In genomic region chr10:40882831-40883643, GRCm38 (mm10) we compare ENCODE assay signal across 8 mouse cellular contexts. TPM values are rescaled to one million over a fixed set of nuclear protein-coding genes. Genes with fewer than 3 reads are reported as not detected.
DNase-seq lines count a peak whose midpoint lies in the region; ATAC-seq lines count a peak whose summit lies in the region.

Gene Cdc40, minus strand, starts transcription at chr10:40883311.
Gene Wasf1, plus strand, starts transcription at chr10:40883475.

- peaks cover 4% of the 10 kb centered on the region; the same call in 1 of the 2 replicates for H3K36me3 ChIP-seq in heart, embryonic 14.5 days (ENCODE audit: control insufficient read depth, insufficient read depth, low read length)
- H3K36me3 ChIP-seq in liver, embryonic 13.5 days, result peaks cover 3% of the 10 kb centered on the region; the same call in 1 of the 2 replicates
- no peaks in the 10 kb centered on the region for H3K36me3 ChIP-seq in stomach, embryonic 16.5 days (ENCODE audit: control insufficient read depth, insufficient read depth, low read length)

- H3K9me3 ChIP-seq in heart, embryonic 14.5 days (ENCODE audit: control insufficient read depth, low read length), result no peaks in the 10 kb centered on the region
- no peaks in the 10 kb centered on the region for H3K9me3 ChIP-seq in liver, embryonic 13.5 days (replicated peaks)
- no peaks in the 10 kb centered on the region for H3K9me3 ChIP-seq in stomach, embryonic 16.5 days (replicated peaks; ENCODE audit: control insufficient read depth, low read length)

- H3K4me1 ChIP-seq in heart, embryonic 14.5 days (ENCODE audit: control insufficient read depth in 2 of 2, insufficient read depth in 2 of 2, low read length in 2 of 2), result peaks cover 8 to 35% of the 10 kb centered on the region in 2 experiments
- peaks cover 28% of the 10 kb centered on the region for H3K4me1 ChIP-seq in liver, embryonic 13.5 days (replicated peaks)
- peaks cover 10% of the 10 kb centered on the region; the same call in 1 of the 2 replicates for H3K4me1 ChIP-seq in stomach, embryonic 16.5 days (ENCODE audit: control insufficient read depth, insufficient read depth, low read length)

- H3K4me2 ChIP-seq in heart, embryonic 14.5 days (ENCODE audit: low read length), result peak within 1 kb of the TSS; percentile 93
- peak within 1 kb of the TSS; percentile 98 for H3K4me2 ChIP-seq in liver, embryonic 13.5 days
- peak within 1 kb of the TSS; percentile 94 for H3K4me2 ChIP-seq in stomach, embryonic 16.5 days (ENCODE audit: low read depth, low read length)

- ATAC-seq in CD4-positive, CD25-positive, alpha-beta regulatory T cell, adult 4 months, result peak; percentile 95
- peak; percentile 96 for ATAC-seq in heart, embryonic 14.5 days (ENCODE audit: insufficient number of reproducible peaks, insufficient read depth, low FRiP score, low read depth)
- peak; percentile 96 for ATAC-seq in liver, embryonic 13.5 days (ENCODE audit: low read depth)
- ATAC-seq in stomach, embryonic 16.5 days (ENCODE audit: insufficient read depth, low FRiP score), result peak; percentile 98

- H3K27ac ChIP-seq in heart, embryonic 14.5 days (replicated peaks in 1 of 2; ENCODE audit: control insufficient read depth in 1 of 2, insufficient read depth in 1 of 2, low read depth in 2 of 2, low read length in 2 of 2), result peak within 1 kb of the TSS; percentile 88 to 90
- H3K27ac ChIP-seq in liver, embryonic 13.5 days, result peak within 1 kb of the TSS; percentile 81
- peak within 1 kb of the TSS; percentile 72 for H3K27ac ChIP-seq in stomach, embryonic 16.5 days (ENCODE audit: low read length)

- DNase-seq in c-Kit-negative CD71-positive TER-119-positive erythroid progenitor cells, embryonic 14.5 days (ENCODE audit: low read depth, low spot score), result peak; percentile 78
- peak; percentile 94 for DNase-seq in fibroblast of lung, adult 2 months (ENCODE audit: low read depth)
- peak; percentile 98 for DNase-seq in kidney, postnatal 14 days
- peak; percentile 90 for DNase-seq in liver, embryonic 13.5 days
- peak; percentile 96 for DNase-seq in neural tube, embryonic 10.5 days (ENCODE audit: extremely low spot score, low spot score)

- no peaks in the 10 kb centered on the region for H3K27me3 ChIP-seq in heart, embryonic 14.5 days (ENCODE audit: control insufficient read depth, insufficient read depth, low read length)
- H3K27me3 ChIP-seq in liver, embryonic 13.5 days, result peaks cover 24% of the 10 kb centered on the region
- H3K27me3 ChIP-seq in stomach, embryonic 16.5 days (ENCODE audit: control insufficient read depth, insufficient read depth, low read length), result no peaks in the 10 kb centered on the region

- under 1% methylated on average over 44 of the region's 44 CpGs for WGBS in heart, embryonic 14.5 days
- WGBS in liver, embryonic 13.5 days (ENCODE audit: insufficient replicate concordance), result under 1% methylated on average over 44 of the region's 44 CpGs
- under 1% methylated on average over 44 of the region's 44 CpGs for WGBS in stomach, embryonic 16.5 days

- H3K4me3 ChIP-seq in heart, embryonic 14.5 days (ENCODE audit: control insufficient read depth in 1 of 2, insufficient read depth in 1 of 2, low read depth in 1 of 2, low read length in 2 of 2), result peak within 1 kb of the TSS; percentile 72 to 88
- H3K4me3 ChIP-seq in liver, embryonic 13.5 days (replicated peaks), result peak within 1 kb of the TSS; percentile 84
- H3K4me3 ChIP-seq in stomach, embryonic 16.5 days (replicated peaks; ENCODE audit: low read length), result peak within 1 kb of the TSS; percentile 86

- peak within 1 kb of the TSS; percentile 83 for H3K9ac ChIP-seq in heart, embryonic 14.5 days (ENCODE audit: low read length)
- H3K9ac ChIP-seq in liver, embryonic 13.5 days, result peak within 1 kb of the TSS; percentile 89
- H3K9ac ChIP-seq in stomach, embryonic 16.5 days (ENCODE audit: low read length), result peak within 1 kb of the TSS; percentile 91

RNA-seq across cellular contexts. Expression of gene Cdc40, which starts in this region (rescaled TPM):
- polyA plus RNA-seq in CD4-positive, CD25-positive, alpha-beta regulatory T cell, adult 4 months (2017; shearing (Covaris generic)), result 10 to 100 TPM; 71.5 to 91.4 TPM
- 21.8 and 24.2 TPM in 2 replicates for polyA plus RNA-seq in heart, embryonic 14.5 days (2014; fragmentation: Nextera tagmentation; extraction: Ambion mirVana)
- polyA plus RNA-seq in liver, embryonic 13.5 days (2015; fragmentation: Nextera tagmentation; extraction: Ambion mirVana), result 13.0 and 17.2 TPM in 2 replicates
- polyA plus RNA-seq in stomach, embryonic 16.5 days (2015; fragmentation: Nextera tagmentation; extraction: Ambion mirVana), result 28.6 and 30.4 TPM in 2 replicates

RNA-seq across cellular contexts. Expression of gene Wasf1, which starts in this region (rescaled TPM):
- under 1 TPM in 1 of 2 experiments, not detected in 1; 0.12 TPM for polyA plus RNA-seq in CD4-positive, CD25-positive, alpha-beta regulatory T cell, adult 4 months (2017; shearing (Covaris generic))
- polyA plus RNA-seq in heart, embryonic 14.5 days (2014; fragmentation: Nextera tagmentation; extraction: Ambion mirVana), result 10.7 and 12.1 TPM in 2 replicates
- polyA plus RNA-seq in liver, embryonic 13.5 days (2015; fragmentation: Nextera tagmentation; extraction: Ambion mirVana), result 1.1 and 1.7 TPM in 2 replicates
- 8.9 and 9.4 TPM in 2 replicates for polyA plus RNA-seq in stomach, embryonic 16.5 days (2015; fragmentation: Nextera tagmentation; extraction: Ambion mirVana)

Comparison
In these comparisons a context has a peak if more than half of its experiments do, and no peak if none do; other contexts are left out.
1. Peak in every context shown above with its lines: DNase-seq, ATAC-seq, H3K4me3 ChIP-seq and H3K27ac ChIP-seq.